Mouse (Mus musculus) mature B cell (primary cell): ENCODE results near the gene Ddx27.

Experiments used
- in situ Hi-C: fragments of 300-500 bp; cut with MboI; formaldehyde crosslinking; loops from 2 replicates; pipeline ENCODE4 v1.14.3; 2019

Ddx27 gene

DNA sequence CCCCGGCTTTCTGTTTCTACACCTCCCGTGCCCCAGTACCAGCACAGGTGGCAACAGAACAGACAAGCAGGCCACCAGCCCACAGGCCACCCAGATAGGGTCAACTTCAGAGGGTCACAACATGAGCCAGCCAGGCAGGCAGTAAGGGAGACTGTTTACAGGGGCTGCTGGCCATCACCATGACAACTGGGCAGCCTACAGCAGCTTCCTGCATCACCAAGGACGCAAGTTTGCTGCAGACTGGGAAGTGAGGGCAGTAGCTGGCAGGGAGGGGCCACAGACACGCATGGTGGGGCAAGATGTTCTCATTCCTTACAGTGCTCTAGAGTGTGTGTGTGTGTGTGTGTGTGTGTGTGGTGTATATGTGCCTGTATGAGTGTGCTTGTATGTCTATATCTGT lies 66.6 kb downstream of the Ddx27 start:
- in situ Hi-C loops = no loop called here
